Mouse (Mus musculus) CH12.LX (cell line): ENCODE measurements around the gene Dpp4.
A peak's percentile ranks its signal among the peaks of the same experiment; 100 is the strongest.

Experiments used
- CTCF ChIP-seq, 2 experiments: IDR thresholded peaks in 1 of 2; conservative IDR thresholded peaks in 1 of 2; 2 replicates each; pipeline ENCODE4 v1.5.1; 2011 to 2012; ENCODE audit warnings: low read depth in 2 of 2, low read length in 2 of 2, improper control_type of control experiment in 1 of 2, inconsistent platforms in 1 of 2, mild to moderate bottlenecking in 1 of 2, moderate library complexity in 1 of 2
- EP300 ChIP-seq: IDR thresholded peaks from 2 replicates; pipeline ENCODE4 v1.6.1; 2011; ENCODE audit warnings: low read length, improper control_type of control experiment
- JUND ChIP-seq: conservative IDR thresholded peaks from 2 replicates; pipeline ENCODE4 v1.6.1; 2011; ENCODE audit warnings: low read depth, low read length, improper control_type of control experiment
- POLR2A ChIP-seq: IDR thresholded peaks from 2 replicates; pipeline ENCODE4 v1.6.1; 2011; ENCODE audit warnings: low read depth, mild to moderate bottlenecking, improper control_type of control experiment, low read length
- POLR2AphosphoS2 ChIP-seq: IDR thresholded peaks from 2 replicates; pipeline ENCODE4 v1.6.1; 2011; ENCODE audit warnings: low read depth, low read length, improper control_type of control experiment
- SMC3 ChIP-seq: IDR thresholded peaks from 2 replicates; pipeline ENCODE4 v1.6.1; 2011; ENCODE audit warnings: low read depth, low read length, improper control_type of control experiment

GRCm38 (mm10) chr2:62390305-62390704 lies 21.7 kb downstream of the Dpp4 start:
- TF ChIP-seq CTCF (conservative IDR thresholded peaks at IDR 0.05 in 1 of 2, IDR thresholded peaks at IDR 0.05 in 1 of 2; ENCODE audit: low read depth in 2 of 2, low read length in 2 of 2) (no peak), POLR2AphosphoS2 (no peak), JUND (no peak), POLR2A (no peak), SMC3 (no peak), EP300 (peak; percentile 72; the same call in 1 of the 2 replicates)
